Mouse (Mus musculus) hindbrain, embryonic 15.5 days (tissue): Measurements from ENCODE around the gene Il9r. TPM values are rescaled to one million over a fixed set of nuclear protein-coding genes. Genes with fewer than 3 reads are reported as not detected.

Experiments
- ATAC-seq: fragments of 200-750 bp; cut with Nextera tagmentation; 2 replicates; pipeline ENCODE4 v1.8.0; 2017; ENCODE audit warnings: low read depth, moderate number of reproducible peaks, moderate TSS enrichment; ENCODE audit not compliant: low FRiP score
- H3K27ac ChIP-seq: fragments of 300-500 bp; sonication (generic); replicated peaks from 2 replicates; pipeline ENCODE4 v1.5.1; 2015; ENCODE audit warnings: mild to moderate bottlenecking, inconsistent platforms
- H3K27me3 ChIP-seq: fragments of 300-500 bp; sonication (generic); 2 replicates; pipeline ENCODE4 v1.6.1; 2015; ENCODE audit warnings: control low read depth, inconsistent platforms
- H3K36me3 ChIP-seq: fragments of 300-500 bp; sonication (generic); 2 replicates; pipeline ENCODE4 v1.6.1; 2015; ENCODE audit warnings: control low read depth, inconsistent platforms
- H3K4me1 ChIP-seq: fragments of 300-500 bp; sonication (generic); replicated peaks from 2 replicates; pipeline ENCODE4 v1.6.1; 2015; ENCODE audit warnings: control low read depth, inconsistent platforms
- H3K4me2 ChIP-seq: fragments of 300-500 bp; sonication (generic); 2 replicates; pipeline ENCODE4 v1.6.1; 2015; ENCODE audit warnings: moderate library complexity, mild to moderate bottlenecking, inconsistent platforms
- H3K4me3 ChIP-seq: fragments of 300-500 bp; sonication (generic); 2 replicates; pipeline ENCODE4 v1.5.1; 2015; ENCODE audit warnings: mild to moderate bottlenecking, inconsistent platforms
- H3K9ac ChIP-seq: fragments of 300-500 bp; sonication (generic); 2 replicates; pipeline ENCODE4 v1.6.1; 2015; ENCODE audit warnings: inconsistent platforms
- H3K9me3 ChIP-seq: fragments of 300-500 bp; sonication (generic); 2 replicates; pipeline ENCODE4 v1.6.1; 2016; ENCODE audit warnings: control low read depth, inconsistent platforms
- WGBS: fragments of 180-500 bp; shearing (Covaris S2); methylation state at CpG from one replicate; pipeline ENCODE4 v1.1.7; 2015; 5-methylcytosine and 5-hydroxymethylcytosine counted together
- polyA plus RNA-seq: library from polyadenylated mRNA; unstranded; fragments of >200 nt; fragmentation: Nextera tagmentation; extraction: Ambion mirVana; gene quantifications from 2 replicates; pipeline ENCODE4 v1.2.1, GENCODE M21; 2015

The Il9r gene
- polyA plus RNA-seq: not detected in 2 replicates

GRCm38 (mm10) chr11:32200075-32200601, at the start of gene Il9r:
TSS of gene Il9r (minus strand) at chr11:32200279.
- no peak within 1 kb of the TSS for H3K4me3 ChIP-seq
- 76% methylated on average over 10 of the region's 10 CpGs for WGBS
- no peaks in the 10 kb centered on the region for H3K36me3 ChIP-seq
- ATAC-seq: no peak
- H3K4me2 ChIP-seq: no peak within 1 kb of the TSS
- H3K27ac ChIP-seq: no peak within 1 kb of the TSS
- peaks cover 4% of the 10 kb centered on the region; the same call in 1 of the 2 replicates for H3K27me3 ChIP-seq
- no peak within 1 kb of the TSS for H3K9ac ChIP-seq
- peaks cover 5% of the 10 kb centered on the region; the same call in 1 of the 2 replicates for H3K4me1 ChIP-seq
- H3K9me3 ChIP-seq: no peaks in the 10 kb centered on the region

GRCm38 (mm10) chr11:32248350-32248749, 48.3 kb upstream of the Il9r start:
- Histone ChIP-seq H3K4me3 (no peak overlapping the region), H3K9ac (no peak overlapping the region), H3K9me3 (no peaks in the 10 kb centered on the region), H3K4me2 (no peak overlapping the region), H3K36me3 (peaks cover 36% of the 10 kb centered on the region), H3K4me1 (no peaks in the 10 kb centered on the region), H3K27ac (no peak overlapping the region), H3K27me3 (no peaks in the 10 kb centered on the region)
- ATAC-seq: no peak
- WGBS: 87% methylated on average over 3 of the region's 3 CpGs

GRCm38 (mm10) chr11:32247068-32247467, 47.0 kb upstream of the Il9r start:
- no peaks in the 10 kb centered on the region for H3K9me3 ChIP-seq
- H3K9ac ChIP-seq: no peak overlapping the region
- H3K4me3 ChIP-seq: no peak overlapping the region
- peaks cover 24% of the 10 kb centered on the region for H3K36me3 ChIP-seq
- H3K27ac ChIP-seq: no peak overlapping the region
- no peak for ATAC-seq
- no peaks in the 10 kb centered on the region for H3K4me1 ChIP-seq
- no peak overlapping the region for H3K4me2 ChIP-seq
- no peaks in the 10 kb centered on the region for H3K27me3 ChIP-seq

DNA sequence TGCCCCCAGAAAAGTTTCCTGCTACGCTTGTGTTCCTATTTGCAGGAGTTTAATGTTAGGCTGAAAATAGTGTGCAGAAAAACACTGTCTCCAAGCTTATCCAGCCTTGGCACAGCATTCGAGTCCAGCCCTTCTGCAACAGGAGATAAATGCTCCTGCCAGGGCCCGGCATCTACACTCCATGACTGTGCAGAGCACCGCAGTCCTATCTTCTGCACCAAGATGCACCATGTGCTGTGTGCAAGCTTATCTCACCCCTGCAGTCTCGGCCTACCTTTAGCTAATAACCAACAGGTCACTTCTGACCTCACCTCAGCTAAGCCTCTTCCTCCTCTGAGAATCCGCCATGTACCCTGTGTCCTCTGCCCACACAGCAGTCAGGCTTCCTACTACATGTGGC, 45.5 kb upstream of the Il9r start:
- H3K27me3 ChIP-seq: no peaks in the 10 kb centered on the region
- H3K4me3 ChIP-seq: no peak overlapping the region
- no peak overlapping the region for H3K27ac ChIP-seq
- no peak overlapping the region for H3K9ac ChIP-seq
- no peaks in the 10 kb centered on the region for H3K4me1 ChIP-seq
- ATAC-seq: no peak
- H3K36me3 ChIP-seq: peaks cover 27% of the 10 kb centered on the region
- no peaks in the 10 kb centered on the region for H3K9me3 ChIP-seq
- WGBS: 97% methylated on average over 6 of the region's 6 CpGs
- H3K4me2 ChIP-seq: no peak overlapping the region

DNA sequence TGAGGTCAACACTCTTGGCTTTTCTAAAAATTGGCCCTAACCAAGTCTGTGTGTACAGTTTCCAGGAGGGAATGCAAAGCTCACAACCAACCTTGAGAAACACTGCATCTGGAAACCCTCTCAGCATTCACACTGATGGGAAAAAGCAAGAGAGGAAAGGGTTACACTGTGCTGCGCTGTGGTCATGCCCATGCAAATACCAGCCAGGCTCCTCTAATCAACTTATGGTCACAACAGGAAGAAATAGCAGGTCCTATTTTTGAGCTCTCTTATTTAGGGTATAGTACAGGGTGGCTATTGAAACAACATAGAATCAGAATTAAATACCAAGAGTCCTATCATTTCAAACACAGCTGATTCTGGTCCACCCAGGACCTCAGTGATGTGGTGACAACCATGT, 44.5 kb upstream of the Il9r start:
- Histone ChIP-seq H3K4me2 (no peak overlapping the region), H3K27me3 (no peaks in the 10 kb centered on the region), H3K9ac (no peak overlapping the region), H3K4me1 (no peaks in the 10 kb centered on the region), H3K27ac (no peak overlapping the region), H3K36me3 (peaks cover 23% of the 10 kb centered on the region), H3K4me3 (no peak overlapping the region), H3K9me3 (no peaks in the 10 kb centered on the region)
- WGBS: 95% methylated on average over 1 of the region's 1 CpGs
- no peak for ATAC-seq

GRCm38 (mm10) chr11:32244064-32244463, 44.0 kb upstream of the Il9r start:
- Histone ChIP-seq H3K4me2 (no peak overlapping the region), H3K36me3 (peaks cover 17% of the 10 kb centered on the region), H3K9ac (no peak overlapping the region), H3K4me1 (no peaks in the 10 kb centered on the region), H3K4me3 (no peak overlapping the region), H3K9me3 (no peaks in the 10 kb centered on the region), H3K27ac (no peak overlapping the region; the same call in 1 of the 2 replicates), H3K27me3 (no peaks in the 10 kb centered on the region)
- WGBS: 76% methylated on average over 3 of the region's 3 CpGs
- ATAC-seq: no peak

DNA sequence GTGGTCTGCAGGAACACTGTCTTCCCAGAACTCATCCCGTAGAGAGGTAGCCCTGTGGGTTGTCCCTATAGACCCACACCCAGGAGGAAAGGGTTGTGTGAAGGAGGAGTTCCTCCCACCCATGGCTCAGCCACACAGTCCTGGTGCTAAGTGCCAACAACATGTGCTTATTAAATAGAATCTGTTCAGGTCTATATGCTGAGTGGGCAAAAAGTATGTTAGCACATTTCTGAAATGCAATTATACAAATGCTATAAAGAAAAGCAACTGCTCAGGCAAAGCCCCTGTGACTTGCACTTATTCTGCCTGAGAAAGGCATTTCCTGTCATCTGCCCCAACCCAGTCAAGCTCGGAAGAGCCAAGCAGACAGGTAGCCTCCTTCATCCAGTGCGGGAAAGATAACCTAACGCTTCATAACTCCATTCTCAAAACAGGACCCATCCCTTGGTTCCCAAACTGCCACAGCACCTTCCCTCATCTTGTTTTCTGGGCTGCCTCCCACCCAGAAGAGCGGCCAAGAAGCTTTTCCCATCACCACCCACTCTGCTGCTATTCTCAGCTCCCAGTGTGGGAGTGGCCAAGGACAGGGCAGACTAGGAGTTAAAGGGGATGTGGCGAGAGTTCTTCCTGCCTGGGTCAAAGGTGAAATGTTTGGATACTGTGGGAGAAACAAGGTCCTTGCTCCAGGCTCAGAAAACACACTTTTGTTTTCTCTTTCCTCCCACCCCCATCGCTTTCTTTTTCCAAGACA, 43.3 kb upstream of the Il9r start:
- peaks cover under 1% of the 10 kb centered on the region; the same call in 1 of the 2 replicates for H3K4me1 ChIP-seq
- H3K27me3 ChIP-seq: no peaks in the 10 kb centered on the region
- no peaks in the 10 kb centered on the region for H3K9me3 ChIP-seq
- 0 out of 2 replicates have a peak overlapping the region, but pooled peaks have one; percentile 36 for H3K27ac ChIP-seq
- no peak overlapping the region for H3K9ac ChIP-seq
- peaks cover 13% of the 10 kb centered on the region for H3K36me3 ChIP-seq
- no peak overlapping the region for H3K4me2 ChIP-seq
- H3K4me3 ChIP-seq: no peak overlapping the region
- ATAC-seq: no peak
- 74% methylated on average over 7 of the region's 7 CpGs for WGBS

DNA sequence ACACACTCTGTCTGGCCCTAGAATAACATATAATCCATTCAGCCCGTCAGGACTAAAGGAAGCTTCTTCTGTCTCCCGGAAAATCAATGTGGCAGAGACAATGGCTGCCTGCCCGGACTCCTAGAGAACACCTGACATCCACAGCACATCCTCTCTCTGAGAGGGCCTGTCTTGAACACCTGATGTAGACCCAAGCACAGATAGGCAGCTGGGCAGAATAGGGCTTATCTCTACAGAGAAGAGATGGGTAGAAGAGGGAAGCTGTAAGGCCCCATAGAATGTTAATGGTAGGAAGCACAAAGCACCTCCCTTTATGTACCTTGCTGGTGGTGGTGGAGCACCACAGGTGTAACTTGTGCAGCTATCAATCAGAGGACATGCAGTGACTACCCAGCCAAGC, 42.1 kb upstream of the Il9r start:
- H3K4me3 ChIP-seq: no peak overlapping the region
- no peaks in the 10 kb centered on the region for H3K9me3 ChIP-seq
- no peak for ATAC-seq
- peaks cover 12% of the 10 kb centered on the region for H3K4me1 ChIP-seq
- H3K9ac ChIP-seq: no peak overlapping the region
- no peaks in the 10 kb centered on the region for H3K27me3 ChIP-seq
- peaks cover 13% of the 10 kb centered on the region for H3K36me3 ChIP-seq
- 93% methylated on average over 3 of the region's 3 CpGs for WGBS
- H3K27ac ChIP-seq: no peak overlapping the region
- no peak overlapping the region for H3K4me2 ChIP-seq

DNA sequence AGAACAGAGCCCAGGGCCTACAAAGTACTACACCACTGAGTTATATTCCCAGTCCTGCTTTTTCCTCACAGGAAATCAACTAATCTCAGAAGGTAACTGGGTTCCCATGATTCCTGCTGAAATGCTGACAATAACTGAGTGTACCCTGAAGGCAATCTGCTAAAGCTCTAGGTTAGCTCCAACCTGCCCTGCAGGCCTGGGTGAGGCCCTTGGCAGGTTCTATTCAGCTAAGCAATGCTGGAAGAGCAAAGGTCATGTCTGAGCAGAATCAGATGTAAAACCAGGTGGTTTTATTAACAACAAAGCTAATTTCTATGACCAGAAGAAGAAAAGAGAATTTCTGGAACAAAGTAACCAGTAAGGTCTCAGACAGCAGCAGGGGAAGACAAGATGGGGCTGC, 41.3 kb upstream of the Il9r start:
- peaks cover 20% of the 10 kb centered on the region for H3K4me1 ChIP-seq
- H3K27me3 ChIP-seq: no peaks in the 10 kb centered on the region
- H3K36me3 ChIP-seq: peaks cover 10% of the 10 kb centered on the region
- H3K9me3 ChIP-seq: no peaks in the 10 kb centered on the region
- no peak overlapping the region for H3K4me2 ChIP-seq
- H3K9ac ChIP-seq: no peak overlapping the region
- H3K27ac ChIP-seq: no peak overlapping the region
- no peak for ATAC-seq
- no peak overlapping the region for H3K4me3 ChIP-seq

GRCm38 (mm10) chr11:32238093-32238860, 38.2 kb upstream of the Il9r start:
- H3K27me3 ChIP-seq: no peaks in the 10 kb centered on the region
- peaks cover 10% of the 10 kb centered on the region for H3K36me3 ChIP-seq
- no peak overlapping the region for H3K4me3 ChIP-seq
- no peak overlapping the region for H3K4me2 ChIP-seq
- no peaks in the 10 kb centered on the region for H3K9me3 ChIP-seq
- H3K9ac ChIP-seq: no peak overlapping the region
- WGBS: 62% methylated on average over 5 of the region's 5 CpGs
- no peak overlapping the region for H3K27ac ChIP-seq
- peak; percentile 13; the same call in 1 of the 2 replicates for ATAC-seq
- peaks cover 48% of the 10 kb centered on the region for H3K4me1 ChIP-seq

DNA sequence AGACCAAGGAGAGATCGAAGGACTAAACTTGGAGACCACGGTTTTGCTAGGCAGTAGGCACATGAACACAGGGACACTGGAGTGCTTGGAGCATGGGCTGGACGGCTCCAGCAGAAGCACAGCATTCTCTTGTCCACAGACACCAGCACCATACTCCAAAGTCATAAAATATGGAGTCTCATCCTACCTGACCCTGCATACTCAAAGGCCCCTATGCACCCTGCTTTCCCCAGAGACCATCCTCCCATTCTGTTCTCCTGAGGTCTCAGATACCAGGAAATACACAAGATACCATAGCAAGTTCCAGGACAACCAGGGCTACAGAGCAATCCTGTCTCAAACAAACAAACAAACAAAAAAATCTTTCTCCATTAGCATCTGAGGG, 37.3 kb upstream of the Il9r start:
- H3K27ac ChIP-seq: peak overlapping the region; percentile 78; the same call in 1 of the 2 replicates
- no peaks in the 10 kb centered on the region for H3K9me3 ChIP-seq
- 93% methylated on average over 3 of the region's 3 CpGs for WGBS
- H3K4me1 ChIP-seq: peaks cover 48% of the 10 kb centered on the region
- no peaks in the 10 kb centered on the region for H3K27me3 ChIP-seq
- H3K9ac ChIP-seq: no peak overlapping the region
- H3K4me3 ChIP-seq: no peak overlapping the region
- ATAC-seq: no peak
- peaks cover 11% of the 10 kb centered on the region for H3K36me3 ChIP-seq
- H3K4me2 ChIP-seq: no peak overlapping the region

- peak overlapping the region; percentile 78 for H3K27ac ChIP-seq
- no peak overlapping the region for H3K9ac ChIP-seq
- H3K4me1 ChIP-seq: peaks cover 48% of the 10 kb centered on the region
- no peak overlapping the region for H3K4me3 ChIP-seq
- no peaks in the 10 kb centered on the region for H3K27me3 ChIP-seq
- ATAC-seq: no peak
- WGBS: 53% methylated on average over 9 of the region's 9 CpGs
- H3K9me3 ChIP-seq: no peaks in the 10 kb centered on the region
- peaks cover 16% of the 10 kb centered on the region for H3K36me3 ChIP-seq
- H3K4me2 ChIP-seq: no peak overlapping the region
Observed at GRCm38 (mm10) chr11:32236712-32237410, 36.8 kb upstream of the Il9r start.
